Mouse (Mus musculus): Measurements from ENCODE around the gene Colgalt2. TPM values are rescaled to one million over a fixed set of nuclear protein-coding genes. Genes with fewer than 3 reads are reported as not detected.

Gene Colgalt2
- polyA plus RNA-seq, 1 experiment from 2014 or later: 3.3 TPM

DNA sequence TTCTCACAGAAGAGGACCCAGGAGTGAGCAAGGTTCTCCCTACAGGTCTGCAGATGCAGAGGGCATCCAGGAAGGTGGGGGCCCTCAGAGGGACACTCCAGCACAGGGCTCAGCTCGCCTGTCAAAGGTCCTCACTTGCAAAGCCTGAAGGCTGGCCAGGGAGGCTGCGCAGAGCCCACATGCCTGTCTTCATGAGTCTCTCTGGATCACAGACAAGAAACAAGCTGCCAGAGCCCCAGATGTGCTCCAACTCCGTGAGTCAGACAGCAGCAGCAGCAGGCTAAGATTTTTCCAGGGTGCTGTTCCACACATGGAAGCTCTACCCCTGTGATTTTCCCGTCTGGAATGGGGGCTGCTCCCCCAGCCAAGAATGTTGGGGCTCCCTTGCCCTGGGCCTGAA is 114.6 kb downstream of the Colgalt2 start:
- no peak overlapping the region for H3K4me3 ChIP-seq (replicated peaks; ENCODE audit: low read depth, low read length)
- WGBS: 69% methylated on average over 4 of the region's 4 CpGs
- H3K36me3 ChIP-seq (ENCODE audit: insufficient read depth, low read length): peaks cover 18% of the 10 kb centered on the region
- TF ChIP-seq CTCF (IDR thresholded peaks at IDR 0.05; ENCODE audit: low read depth): no peak
- no peak overlapping the region for H3K27ac ChIP-seq
- ATAC-seq (replicated peaks; ENCODE audit: low FRiP score, low read depth): no peak
- no peaks in the 10 kb centered on the region for H3K4me1 ChIP-seq (replicated peaks; ENCODE audit: insufficient read depth, low read length)
- H3K9me3 ChIP-seq (replicated peaks; ENCODE audit: low read length): no peaks in the 10 kb centered on the region
- no peaks in the 10 kb centered on the region for H3K27me3 ChIP-seq (ENCODE audit: insufficient read depth, low read length)
- DNase-seq (ENCODE audit: low spot score): no peak
- no peak overlapping the region for H3K9ac ChIP-seq (ENCODE audit: low read depth, low read length)
- H3K4me2 ChIP-seq (ENCODE audit: low read length): no peak overlapping the region

DNA sequence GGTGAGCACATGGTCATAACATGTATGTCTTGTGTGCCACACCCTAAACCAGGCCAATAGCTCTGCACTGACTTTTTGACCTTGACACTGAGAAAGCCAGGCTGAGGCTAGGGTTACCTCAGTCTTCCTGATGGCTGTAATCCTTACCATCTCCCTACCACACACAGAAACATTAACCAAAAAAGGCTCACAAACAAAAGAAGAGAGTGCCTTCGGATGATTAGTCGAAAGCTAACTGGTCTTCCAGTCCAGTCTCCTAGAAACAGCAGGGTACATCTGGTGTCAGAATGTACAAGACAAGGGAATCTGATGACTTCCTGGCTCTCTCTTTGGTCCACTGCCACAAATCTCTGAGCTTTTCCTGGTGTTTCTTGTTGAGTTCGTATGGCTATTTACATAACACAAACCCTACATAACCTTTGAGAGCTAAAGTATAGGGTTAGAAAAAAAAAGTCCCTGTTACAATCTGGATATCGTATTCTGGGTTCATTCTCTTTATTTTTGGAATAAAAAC is 117.5 kb downstream of the Colgalt2 start:
- Histone ChIP-seq H3K9ac (ENCODE audit: low read depth, low read length) (no peak overlapping the region), H3K4me3 (replicated peaks; ENCODE audit: low read depth, low read length) (no peak overlapping the region), H3K36me3 (ENCODE audit: insufficient read depth, low read length) (peaks cover 28% of the 10 kb centered on the region), H3K4me1 (replicated peaks; ENCODE audit: insufficient read depth, low read length) (no peaks in the 10 kb centered on the region), H3K27me3 (ENCODE audit: insufficient read depth, low read length) (no peaks in the 10 kb centered on the region), H3K4me2 (ENCODE audit: low read length) (no peak overlapping the region), H3K27ac (no peak overlapping the region), H3K9me3 (replicated peaks; ENCODE audit: low read length) (no peaks in the 10 kb centered on the region)
- WGBS: 58% methylated on average over 4 of the region's 4 CpGs
- ATAC-seq (replicated peaks; ENCODE audit: low FRiP score, low read depth): no peak
- no peak for TF ChIP-seq CTCF (IDR thresholded peaks at IDR 0.05; ENCODE audit: low read depth)
- no peak for DNase-seq (ENCODE audit: low spot score)

DNA sequence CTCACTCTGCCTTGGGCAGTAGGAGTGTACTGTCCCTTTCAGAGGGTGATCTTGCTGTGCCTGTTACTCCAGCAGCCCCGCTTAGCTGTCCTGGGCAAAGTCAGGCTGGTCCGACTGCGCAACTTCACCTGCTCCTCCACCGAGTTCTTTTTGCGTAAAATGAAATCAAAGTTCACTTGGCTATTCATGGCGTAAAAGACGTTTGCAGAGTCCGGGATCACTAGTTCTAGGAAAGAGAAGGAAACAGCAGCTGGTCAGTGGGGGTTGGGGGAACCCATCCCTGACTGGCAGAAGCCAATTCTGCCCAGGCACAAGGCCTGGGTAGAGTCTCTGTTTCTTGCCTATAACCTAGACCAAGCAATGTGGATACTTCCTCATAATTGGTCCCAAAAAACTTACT is 119.3 kb downstream of the Colgalt2 start:
- Histone ChIP-seq H3K9me3 (replicated peaks; ENCODE audit: low read length) (no peaks in the 10 kb centered on the region), H3K36me3 (ENCODE audit: insufficient read depth, low read length) (peaks cover 40% of the 10 kb centered on the region), H3K4me2 (ENCODE audit: low read length) (no peak overlapping the region), H3K9ac (ENCODE audit: low read depth, low read length) (no peak overlapping the region), H3K27me3 (ENCODE audit: insufficient read depth, low read length) (no peaks in the 10 kb centered on the region), H3K4me1 (replicated peaks; ENCODE audit: insufficient read depth, low read length) (no peaks in the 10 kb centered on the region), H3K4me3 (replicated peaks; ENCODE audit: low read depth, low read length) (no peak overlapping the region), H3K27ac (no peak overlapping the region)
- 93% methylated on average over 8 of the region's 8 CpGs for WGBS
- no peak for DNase-seq (ENCODE audit: low spot score)
- ATAC-seq (replicated peaks; ENCODE audit: low FRiP score, low read depth): no peak
- no peak for TF ChIP-seq CTCF (IDR thresholded peaks at IDR 0.05; ENCODE audit: low read depth)

DNA sequence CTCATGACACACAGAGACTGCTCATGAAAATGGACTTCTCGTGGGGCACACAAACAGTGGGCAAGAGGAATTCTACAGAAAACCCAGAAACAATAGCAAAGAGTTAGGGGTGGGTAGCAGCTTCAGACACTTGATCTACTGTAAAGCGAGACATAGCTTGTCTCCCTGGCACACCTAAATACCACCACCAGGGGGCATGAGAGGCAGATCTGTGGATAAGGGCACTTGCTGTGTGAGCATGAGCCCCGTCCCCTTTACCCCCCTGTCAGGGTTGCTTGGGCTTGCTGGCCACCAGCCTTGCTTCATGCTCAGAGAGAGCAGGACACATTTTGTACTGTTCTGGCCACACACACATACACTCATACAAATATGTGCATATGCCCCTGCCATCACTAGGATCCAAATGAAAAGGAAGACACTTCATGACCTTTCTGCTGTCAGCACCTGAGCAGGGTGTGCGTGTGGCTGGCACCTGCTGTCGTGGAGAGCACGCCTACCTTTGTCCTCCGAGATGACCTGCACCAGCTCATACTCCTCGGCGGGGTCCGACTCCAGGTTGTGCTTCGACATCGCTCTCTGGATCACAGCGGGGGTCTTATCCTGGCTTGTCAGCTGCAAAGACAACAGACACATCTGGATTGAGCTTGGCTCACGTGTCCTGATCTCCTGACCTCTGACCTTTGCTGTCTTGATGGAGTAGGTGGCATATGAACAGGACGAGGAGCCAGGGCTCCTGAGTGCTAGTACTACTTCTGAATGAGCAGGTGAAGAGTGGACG is 121.4 kb downstream of the Colgalt2 start:
- no peaks in the 10 kb centered on the region for H3K27me3 ChIP-seq (ENCODE audit: insufficient read depth, low read length)
- peak; percentile 82 for TF ChIP-seq CTCF (IDR thresholded peaks at IDR 0.05; ENCODE audit: low read depth)
- H3K4me2 ChIP-seq (ENCODE audit: low read length): no peak overlapping the region
- 80% methylated on average over 16 of the region's 16 CpGs for WGBS
- no peaks in the 10 kb centered on the region for H3K4me1 ChIP-seq (replicated peaks; ENCODE audit: insufficient read depth, low read length)
- H3K9me3 ChIP-seq (replicated peaks; ENCODE audit: low read length): no peaks in the 10 kb centered on the region
- no peak overlapping the region for H3K27ac ChIP-seq
- ATAC-seq (replicated peaks; ENCODE audit: low FRiP score, low read depth) (no peak), DNase-seq (ENCODE audit: low spot score) (peak; percentile 70)
- H3K36me3 ChIP-seq (ENCODE audit: insufficient read depth, low read length): peaks cover 43% of the 10 kb centered on the region
- H3K4me3 ChIP-seq (replicated peaks; ENCODE audit: low read depth, low read length): no peak overlapping the region
- H3K9ac ChIP-seq (ENCODE audit: low read depth, low read length): no peak overlapping the region

DNA sequence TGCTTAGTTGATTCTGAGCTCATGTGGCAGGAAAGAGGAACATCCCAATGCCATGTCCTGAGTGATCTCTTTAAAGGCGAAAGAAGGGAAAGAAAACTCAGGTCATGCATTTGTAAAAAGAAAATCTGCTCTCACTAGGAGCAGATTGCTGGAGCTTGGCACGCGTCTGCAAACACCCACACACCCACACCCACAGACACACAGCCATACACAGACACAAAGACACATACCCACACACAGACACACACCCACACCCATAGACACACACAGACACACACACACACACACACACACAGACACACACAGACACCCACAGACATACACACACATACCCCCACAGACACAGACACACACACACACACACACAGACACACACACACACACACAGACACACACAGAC is 122.6 kb downstream of the Colgalt2 start:
- Histone ChIP-seq H3K27me3 (ENCODE audit: insufficient read depth, low read length) (no peaks in the 10 kb centered on the region), H3K4me2 (ENCODE audit: low read length) (no peak overlapping the region), H3K4me1 (replicated peaks; ENCODE audit: insufficient read depth, low read length) (no peaks in the 10 kb centered on the region), H3K4me3 (replicated peaks; ENCODE audit: low read depth, low read length) (no peak overlapping the region), H3K36me3 (ENCODE audit: insufficient read depth, low read length) (peaks cover 43% of the 10 kb centered on the region), H3K27ac (no peak overlapping the region), H3K9ac (ENCODE audit: low read depth, low read length) (no peak overlapping the region), H3K9me3 (replicated peaks; ENCODE audit: low read length) (no peaks in the 10 kb centered on the region)
- DNase-seq (ENCODE audit: low spot score) (no peak), ATAC-seq (replicated peaks; ENCODE audit: low FRiP score, low read depth) (no peak)
- TF ChIP-seq CTCF (IDR thresholded peaks at IDR 0.05; ENCODE audit: low read depth): no peak
- WGBS: 90% methylated on average over 3 of the region's 3 CpGs

DNA sequence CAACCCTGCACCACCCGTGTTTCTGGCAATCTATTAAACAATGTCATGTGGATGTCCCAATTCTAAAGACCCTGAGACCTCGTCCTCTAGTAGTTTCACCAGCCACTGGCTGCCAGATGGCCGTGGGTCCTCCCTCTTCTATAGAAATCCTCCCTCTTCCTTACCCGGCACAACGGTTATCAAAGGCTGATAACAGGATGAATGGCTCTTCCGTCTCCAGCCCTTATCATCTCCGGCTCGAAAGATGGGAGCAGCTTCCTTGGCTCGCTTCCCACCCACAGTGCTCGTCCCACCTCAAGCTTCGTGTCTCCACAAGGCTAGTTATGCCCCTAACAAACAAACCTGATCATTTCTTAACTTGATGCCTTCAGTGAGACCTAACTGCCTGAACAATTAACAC is 123.7 kb downstream of the Colgalt2 start:
- Histone ChIP-seq H3K9ac (ENCODE audit: low read depth, low read length) (no peak overlapping the region), H3K27ac (no peak overlapping the region), H3K4me3 (replicated peaks; ENCODE audit: low read depth, low read length) (no peak overlapping the region), H3K9me3 (replicated peaks; ENCODE audit: low read length) (no peaks in the 10 kb centered on the region), H3K4me1 (replicated peaks; ENCODE audit: insufficient read depth, low read length) (no peaks in the 10 kb centered on the region), H3K4me2 (ENCODE audit: low read length) (no peak overlapping the region), H3K36me3 (ENCODE audit: insufficient read depth, low read length) (peaks cover 41% of the 10 kb centered on the region), H3K27me3 (ENCODE audit: insufficient read depth, low read length) (no peaks in the 10 kb centered on the region)
- DNase-seq (ENCODE audit: low spot score) (no peak), ATAC-seq (replicated peaks; ENCODE audit: low FRiP score, low read depth) (no peak)
- WGBS: 80% methylated on average over 11 of the region's 11 CpGs
- no peak for TF ChIP-seq CTCF (IDR thresholded peaks at IDR 0.05; ENCODE audit: low read depth)
